Mouse (Mus musculus) heart, embryonic 14.5 days (tissue): Measurements from ENCODE around the gene Ric8b. TPM values are rescaled to one million over a fixed set of nuclear protein-coding genes. Genes with fewer than 3 reads are reported as not detected.

Source experiments
- ATAC-seq: fragments of 200-750 bp; cut with Nextera tagmentation; 2 replicates; pipeline ENCODE4 v1.8.0; 2017; ENCODE audit warnings: low read depth, moderate TSS enrichment; ENCODE audit not compliant: insufficient number of reproducible peaks, insufficient read depth, low FRiP score
- H3K27ac ChIP-seq, 2 experiments: fragments of 200-500 bp in 1 of 2; fragments of 300-500 bp in 1 of 2; sonication (generic) in 1 of 2; replicated peaks in 1 of 2; 2 replicates each; pipeline ENCODE4 v1.5.1; 2012 to 2014; ENCODE audit warnings: low read depth in 2 of 2, low read length in 2 of 2, control low read depth in 1 of 2, mild to moderate bottlenecking in 1 of 2, mixed read lengths in 1 of 2; ENCODE audit not compliant: control insufficient read depth in 1 of 2, insufficient read depth in 1 of 2
- H3K27me3 ChIP-seq: fragments of 300-500 bp; sonication (generic); 2 replicates; pipeline ENCODE4 v1.6.1; 2014; ENCODE audit warnings: mild to moderate bottlenecking, low read length, control low read depth; ENCODE audit not compliant: control insufficient read depth, insufficient read depth
- H3K36me3 ChIP-seq: fragments of 300-500 bp; sonication (generic); 2 replicates; pipeline ENCODE4 v1.6.1; 2014; ENCODE audit warnings: mild to moderate bottlenecking, control low read depth, low read length, mixed read lengths; ENCODE audit not compliant: control insufficient read depth, insufficient read depth
- H3K4me1 ChIP-seq, 2 experiments: fragments of 200-500 bp in 1 of 2; fragments of 300-500 bp in 1 of 2; sonication (generic) in 1 of 2; 2 replicates each; pipeline ENCODE4 v1.6.1; 2012 to 2014; ENCODE audit warnings: low read length in 2 of 2, control low read depth in 1 of 2, mixed read lengths in 1 of 2; ENCODE audit not compliant: control insufficient read depth in 2 of 2, insufficient read depth in 2 of 2
- H3K4me2 ChIP-seq: fragments of 300-500 bp; sonication (generic); 2 replicates; pipeline ENCODE4 v1.6.1; 2014; ENCODE audit warnings: mild to moderate bottlenecking, low read length
- H3K4me3 ChIP-seq, 2 experiments: fragments of 200-500 bp in 1 of 2; fragments of 300-500 bp in 1 of 2; sonication (generic) in 1 of 2; 2 replicates each; pipeline ENCODE4 v1.5.1; 2012 to 2014; ENCODE audit warnings: low read length in 2 of 2, mild to moderate bottlenecking in 2 of 2, control low read depth in 1 of 2, low read depth in 1 of 2, moderate library complexity in 1 of 2; ENCODE audit not compliant: control insufficient read depth in 1 of 2, insufficient read depth in 1 of 2
- H3K9ac ChIP-seq: fragments of 300-500 bp; sonication (generic); 2 replicates; pipeline ENCODE4 v1.6.1; 2014; ENCODE audit warnings: mild to moderate bottlenecking, low read length
- H3K9me3 ChIP-seq: fragments of 300-500 bp; sonication (generic); 2 replicates; pipeline ENCODE4 v1.6.1; 2016; ENCODE audit warnings: low read length, control low read depth; ENCODE audit not compliant: control insufficient read depth
- WGBS: fragments of 180-500 bp; shearing (Covaris S2); extraction: QIAGEN DNeasy Blood & Tissue Kit; methylation state at CpG from one replicate; pipeline ENCODE4 v1.1.7; 2014; 5-methylcytosine and 5-hydroxymethylcytosine counted together
- polyA plus RNA-seq: library from polyadenylated mRNA; unstranded; fragments of >200 nt; fragmentation: Nextera tagmentation; extraction: Ambion mirVana; gene quantifications from 2 replicates; pipeline ENCODE4 v1.2.1, GENCODE M21; 2014

The Ric8b gene
- polyA plus RNA-seq, result 14.9 and 17.2 TPM in 2 replicates

DNA sequence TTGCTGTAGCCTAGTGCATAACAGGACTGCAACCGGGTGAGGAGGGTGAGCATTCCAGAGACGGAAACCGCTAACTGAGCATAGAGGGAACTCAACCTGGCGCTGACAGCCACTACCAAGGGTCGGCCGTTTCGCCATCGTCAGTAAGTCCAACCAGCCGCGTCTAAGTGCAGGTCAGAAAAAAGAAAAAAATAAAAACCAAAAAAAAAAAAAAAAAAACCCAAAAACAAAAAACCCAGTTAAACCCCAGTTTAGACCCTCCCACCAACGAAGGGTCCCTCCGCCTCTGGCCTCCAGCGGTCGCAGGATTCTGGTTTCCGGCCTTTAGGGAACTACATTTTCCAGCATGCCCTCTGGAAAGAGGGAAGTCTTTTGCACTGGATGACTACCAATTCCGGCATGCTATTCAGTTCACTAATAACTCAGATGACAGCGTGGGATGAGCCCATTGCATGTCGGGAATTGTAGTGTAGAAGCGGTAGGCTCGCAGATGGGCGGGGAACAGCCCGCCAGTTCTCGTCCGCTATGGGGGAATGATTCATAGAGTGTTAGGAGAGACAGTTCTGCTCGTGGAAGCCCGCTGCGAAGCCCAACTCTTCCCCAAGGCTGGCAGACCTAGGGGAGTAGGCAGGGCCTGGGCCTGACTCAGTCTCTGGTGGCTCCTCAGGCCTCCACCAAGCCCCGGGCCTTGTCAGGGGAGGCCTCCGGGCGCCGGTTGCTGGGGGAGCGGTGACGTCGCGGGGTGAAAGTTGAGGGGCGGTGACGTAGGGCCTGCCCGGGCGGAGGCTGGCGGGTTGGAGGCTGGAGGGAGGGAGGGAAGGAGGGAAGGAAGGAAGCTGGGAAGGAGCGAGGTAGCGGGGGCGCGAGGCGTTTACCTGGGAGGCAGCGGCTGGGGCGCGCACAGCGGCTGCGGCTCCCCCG is at the start of gene Ric8b:
TSS of gene Ric8b (plus strand) at position 807 of the 921 bp plus-strand sequence.
- ATAC-seq, result peak; percentile 97
- Histone ChIP-seq H3K36me3 (no peaks in the 10 kb centered on the region), H3K4me1 (peaks cover 0 to 10% of the 10 kb centered on the region in 2 experiments; a peak in 1 of 4 replicates)

GRCm38 (mm10) chr10:84871285-84871684 is 46.1 kb upstream of the Ric8b start:
- ATAC-seq, result no peak
- Histone ChIP-seq H3K4me1 (no peaks in the 10 kb centered on the region), H3K4me2 (no peak overlapping the region), H3K9ac (no peak overlapping the region), H3K4me3 (no peak overlapping the region), H3K36me3 (no peaks in the 10 kb centered on the region), H3K9me3 (no peaks in the 10 kb centered on the region), H3K27me3 (peaks cover 12% of the 10 kb centered on the region), H3K27ac (no peak overlapping the region)
- WGBS, result 81% methylated on average over 12 of the region's 12 CpGs

More for the DNA sequence above, at the start of gene Ric8b:
- peak within 1 kb of the TSS; percentile 90 to 92 for H3K4me3 ChIP-seq
- WGBS, result under 1% methylated on average over 50 of the region's 51 CpGs
- H3K27ac ChIP-seq, result peak within 1 kb of the TSS; percentile 97 to 100
- peak within 1 kb of the TSS; percentile 92 for H3K4me2 ChIP-seq
- H3K9me3 ChIP-seq, result no peaks in the 10 kb centered on the region
- peak within 1 kb of the TSS; percentile 96 for H3K9ac ChIP-seq
- no peaks in the 10 kb centered on the region for H3K27me3 ChIP-seq

- H3K27ac ChIP-seq, result no peak overlapping the region
- no peak for ATAC-seq
Observed at GRCm38 (mm10) chr10:84871921-84872320, 45.5 kb upstream of the Ric8b start.

GRCm38 (mm10) chr10:84879823-84880571 is 37.4 kb upstream of the Ric8b start:
- Histone ChIP-seq H3K27ac (no peak overlapping the region), H3K36me3 (no peaks in the 10 kb centered on the region), H3K4me2 (no peak overlapping the region), H3K27me3 (no peaks in the 10 kb centered on the region), H3K9me3 (no peaks in the 10 kb centered on the region), H3K9ac (no peak overlapping the region), H3K4me1 (no peaks in the 10 kb centered on the region), H3K4me3 (no peak overlapping the region)
- ATAC-seq, result no peak
- WGBS, result 67% methylated on average over 9 of the region's 9 CpGs

More at GRCm38 (mm10) chr10:84871921-84872320, 45.5 kb upstream of the Ric8b start:
- H3K9ac ChIP-seq, result no peak overlapping the region
- 75% methylated on average over 4 of the region's 4 CpGs for WGBS
- no peaks in the 10 kb centered on the region for H3K4me1 ChIP-seq
- no peaks in the 10 kb centered on the region for H3K9me3 ChIP-seq
- no peak overlapping the region for H3K4me3 ChIP-seq
- H3K27me3 ChIP-seq, result peaks cover 12% of the 10 kb centered on the region
- H3K36me3 ChIP-seq, result no peaks in the 10 kb centered on the region
- H3K4me2 ChIP-seq, result no peak overlapping the region

DNA sequence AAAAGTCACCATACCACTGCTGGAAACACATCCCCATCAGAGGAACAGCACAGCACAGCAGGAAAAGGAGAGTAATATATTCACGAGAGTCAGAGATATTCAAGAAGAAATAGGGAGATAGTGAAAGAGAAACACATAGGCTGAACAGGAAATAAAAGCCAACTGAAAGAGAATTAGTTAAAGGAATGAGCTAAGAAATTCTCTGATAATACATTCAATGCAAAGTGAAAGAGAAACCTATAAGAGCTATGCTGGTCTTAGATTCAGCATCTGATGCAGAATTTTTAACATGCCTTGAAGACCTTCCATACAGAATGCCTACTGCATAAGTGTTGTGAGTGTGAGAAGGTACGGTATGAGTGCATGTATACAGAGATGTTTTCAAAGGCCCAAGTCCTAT is 34.9 kb upstream of the Ric8b start:
- no peak overlapping the region for H3K9ac ChIP-seq
- H3K27ac ChIP-seq, result no peak overlapping the region
- H3K9me3 ChIP-seq, result no peaks in the 10 kb centered on the region
- no peak for ATAC-seq
- H3K4me3 ChIP-seq, result no peak overlapping the region
- H3K27me3 ChIP-seq, result no peaks in the 10 kb centered on the region
- H3K4me1 ChIP-seq, result no peaks in the 10 kb centered on the region
- H3K4me2 ChIP-seq, result no peak overlapping the region
- H3K36me3 ChIP-seq, result no peaks in the 10 kb centered on the region
- WGBS, result 74% methylated on average over 2 of the region's 2 CpGs

- H3K4me2 ChIP-seq, result no peak overlapping the region
- no peak overlapping the region for H3K27ac ChIP-seq
- H3K27me3 ChIP-seq, result no peaks in the 10 kb centered on the region; the same call in 1 of the 2 replicates
- H3K9me3 ChIP-seq, result no peaks in the 10 kb centered on the region
- no peaks in the 10 kb centered on the region; a peak in 1 of 4 replicates for H3K4me1 ChIP-seq
- no peaks in the 10 kb centered on the region for H3K36me3 ChIP-seq
- ATAC-seq, result no peak
- H3K9ac ChIP-seq, result no peak overlapping the region
- H3K4me3 ChIP-seq, result no peak overlapping the region
- 74% methylated on average over 5 of the region's 5 CpGs for WGBS
Observed at GRCm38 (mm10) chr10:84885341-84885884, 32.0 kb upstream of the Ric8b start.

DNA sequence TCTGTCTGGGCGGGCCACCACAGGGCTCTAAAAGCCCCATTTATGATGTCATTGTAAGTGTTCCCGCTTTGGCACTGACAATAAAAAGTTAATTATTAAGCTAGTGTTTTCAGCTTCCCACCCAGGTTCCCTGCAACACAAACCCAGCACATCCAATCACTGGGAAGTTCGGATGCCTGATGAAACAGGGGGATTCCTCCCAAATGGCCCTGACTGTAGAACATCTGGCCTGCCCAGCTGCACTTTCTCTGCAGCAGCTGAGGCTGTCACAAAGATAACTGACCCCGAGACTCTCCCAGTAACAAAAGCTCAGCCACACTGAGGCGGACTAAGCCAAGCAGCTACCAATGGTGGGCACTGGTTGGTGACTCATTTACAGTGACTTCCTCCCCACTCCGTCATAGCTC is 31.2 kb upstream of the Ric8b start:
- Histone ChIP-seq H3K9ac (no peak overlapping the region), H3K36me3 (no peaks in the 10 kb centered on the region), H3K27ac (no peak overlapping the region), H3K4me3 (no peak overlapping the region), H3K9me3 (no peaks in the 10 kb centered on the region), H3K4me1 (no peaks in the 10 kb centered on the region; a peak in 1 of 4 replicates), H3K4me2 (no peak overlapping the region), H3K27me3 (no peaks in the 10 kb centered on the region; the same call in 1 of the 2 replicates)
- 26% methylated on average over 6 of the region's 6 CpGs for WGBS
- no peak for ATAC-seq
